In the genomic region with DNA sequence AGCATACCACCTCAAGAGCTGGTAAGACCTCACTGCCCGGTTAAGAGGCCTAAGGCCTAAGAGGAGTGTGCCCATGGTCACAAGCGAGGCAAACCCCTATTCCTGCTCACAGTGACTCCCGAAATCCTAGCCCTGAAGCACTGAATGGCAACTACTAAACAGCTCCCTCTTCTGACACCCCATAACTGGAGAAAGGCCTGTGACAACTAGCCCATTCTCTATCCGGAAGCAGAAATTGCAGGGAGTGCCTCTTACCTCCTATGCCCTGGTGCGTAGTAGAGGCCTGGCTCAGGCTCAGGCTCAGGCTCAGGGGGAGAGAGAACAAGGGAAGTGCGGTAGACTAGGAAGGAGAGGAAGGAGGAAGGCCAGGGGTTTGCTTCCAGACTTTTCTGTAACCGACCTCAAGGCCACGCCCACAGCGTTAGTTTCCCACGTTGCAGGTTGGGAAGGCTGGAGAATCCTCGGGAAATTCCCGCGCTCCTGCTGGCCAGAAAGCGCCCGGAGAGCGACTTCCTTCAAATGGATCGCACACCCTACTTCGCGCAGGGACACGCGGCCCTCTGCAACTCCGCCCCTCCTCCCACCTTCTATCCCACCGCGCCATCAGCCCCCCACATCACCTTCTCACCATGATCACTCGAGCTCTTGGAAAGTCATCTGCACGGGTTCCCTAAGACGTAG, we compare ENCODE assay signal across 9 mouse cellular contexts. TPM values are rescaled to one million over a fixed set of nuclear protein-coding genes. Genes with fewer than 3 reads are reported as not detected.
DNase-seq lines count a peak whose midpoint lies in the region; ATAC-seq and TF ChIP-seq lines count a peak whose summit lies in the region.
"Had no signal": no experiment of that assay in that cellular context is flagged by ENCODE, and none has a peak within 500 bp of the region (broad histone marks: within the 10 kb centered on the region; RNA-seq: fewer than 3 reads in every experiment).

No protein-coding gene starts in this region.

- no peak overlapping the region for H3K27ac ChIP-seq in kidney, embryonic 14.5 days (ENCODE audit: low read depth, low read length)
- peak overlapping the region; percentile 32; the same call in 1 of the 2 replicates for H3K27ac ChIP-seq in cortical plate, adult 2 months (ENCODE audit: insufficient read depth, low read length)
- H3K27ac ChIP-seq in heart, postnatal 0 days (ENCODE audit: low read depth) = no peak overlapping the region
- no peak overlapping the region for H3K27ac ChIP-seq in limb, embryonic 15.5 days
- no peak overlapping the region for H3K27ac ChIP-seq in neural tube, embryonic 11.5 days (ENCODE audit: low read depth, low read length)

- TF ChIP-seq EP300 in heart, postnatal 0 days (IDR thresholded peaks at IDR 0.05; ENCODE audit: low read depth) = no peak

- no peaks in the 10 kb centered on the region for H3K36me3 ChIP-seq in kidney, embryonic 14.5 days (ENCODE audit: control insufficient read depth, insufficient read depth, low read length)
- no peaks in the 10 kb centered on the region for H3K36me3 ChIP-seq in heart, postnatal 0 days (replicated peaks; ENCODE audit: control insufficient read depth, insufficient read depth, low read length)
- H3K36me3 ChIP-seq in limb, embryonic 15.5 days = no peaks in the 10 kb centered on the region
- no peaks in the 10 kb centered on the region for H3K36me3 ChIP-seq in neural tube, embryonic 11.5 days (ENCODE audit: control insufficient read depth, insufficient read depth, low read length)

- peak overlapping the region; percentile 50; the same call in 1 of the 2 replicates for H3K9ac ChIP-seq in kidney, embryonic 14.5 days (ENCODE audit: low read depth, low read length)
- H3K9ac ChIP-seq in heart, postnatal 0 days (replicated peaks; ENCODE audit: low read depth, low read length) = no peak overlapping the region
- H3K9ac ChIP-seq in limb, embryonic 15.5 days = 0 out of 2 replicates have a peak overlapping the region, but pooled peaks have one; percentile 37
- peak overlapping the region; percentile 55 for H3K9ac ChIP-seq in neural tube, embryonic 11.5 days (ENCODE audit: low read length)

- WGBS in kidney, embryonic 14.5 days = 11% methylated on average over 27 of the region's 27 CpGs
- WGBS in heart, postnatal 0 days = 12% methylated on average over 27 of the region's 27 CpGs
- WGBS in limb, embryonic 15.5 days = 10% methylated on average over 27 of the region's 27 CpGs
- WGBS in neural tube, embryonic 11.5 days = 11% methylated on average over 27 of the region's 27 CpGs

- H3K27me3 ChIP-seq in kidney, embryonic 14.5 days (ENCODE audit: control insufficient read depth, insufficient read depth, low read length) = peaks cover 52% of the 10 kb centered on the region
- peaks cover 56% of the 10 kb centered on the region for H3K27me3 ChIP-seq in heart, postnatal 0 days (ENCODE audit: control insufficient read depth, insufficient read depth, low read length)
- peaks cover 73% of the 10 kb centered on the region for H3K27me3 ChIP-seq in limb, embryonic 15.5 days
- peaks cover 40% of the 10 kb centered on the region for H3K27me3 ChIP-seq in neural tube, embryonic 11.5 days (ENCODE audit: control insufficient read depth, insufficient read depth, low read length)

- DNase-seq in kidney, adult 18-20 months = no peak
- no peak for DNase-seq in heart, postnatal 0 days (ENCODE audit: low spot score)
- DNase-seq in neural tube, embryonic 11.5 days (ENCODE audit: low spot score) = no peak
- DNase-seq in adrenal gland, adult 2 months = no peak
- no peak for DNase-seq in c-Kit-positive CD71-positive TER-119-positive erythroid progenitor cells, embryonic 14.5 days (ENCODE audit: low spot score)

- no peak for TF ChIP-seq CTCF in cortical plate, adult 2 months (IDR thresholded peaks at IDR 0.05; ENCODE audit: extremely low read depth, insufficient read depth, low read length)
- TF ChIP-seq CTCF in heart, postnatal 0 days (IDR thresholded peaks at IDR 0.05; ENCODE audit: low read depth) = no peak

- peak overlapping the region; percentile 46 for H3K4me3 ChIP-seq in kidney, embryonic 14.5 days (ENCODE audit: low read length)
- H3K4me3 ChIP-seq in cortical plate, adult 2 months (ENCODE audit: insufficient read depth, low read length) = peak overlapping the region; percentile 54
- H3K4me3 ChIP-seq in heart, postnatal 0 days (ENCODE audit: low read depth, low read length) = peak overlapping the region; percentile 48
- peak overlapping the region; percentile 57 for H3K4me3 ChIP-seq in limb, embryonic 15.5 days
- H3K4me3 ChIP-seq in neural tube, embryonic 11.5 days (ENCODE audit: low read depth, low read length) = peak overlapping the region; percentile 46

- no peaks in the 10 kb centered on the region for H3K9me3 ChIP-seq in kidney, embryonic 14.5 days (ENCODE audit: control insufficient read depth, low read length)
- H3K9me3 ChIP-seq in heart, postnatal 0 days (replicated peaks; ENCODE audit: control insufficient read depth, low read length) = no peaks in the 10 kb centered on the region
- no peaks in the 10 kb centered on the region for H3K9me3 ChIP-seq in limb, embryonic 15.5 days
- H3K9me3 ChIP-seq in neural tube, embryonic 11.5 days (ENCODE audit: control insufficient read depth, low read length) = no peaks in the 10 kb centered on the region

- no peak for TF ChIP-seq POLR2A in cortical plate, adult 2 months (IDR thresholded peaks at IDR 0.05; ENCODE audit: extremely low read depth, insufficient read depth, low read length)

- H3K4me1 ChIP-seq in kidney, embryonic 14.5 days (ENCODE audit: control insufficient read depth, insufficient read depth, low read length) = peaks cover 12% of the 10 kb centered on the region; the same call in 1 of the 2 replicates
- peaks cover 3% of the 10 kb centered on the region; the same call in 1 of the 2 replicates for H3K4me1 ChIP-seq in cortical plate, adult 2 months (ENCODE audit: control insufficient read depth, insufficient read depth, low read length)
- H3K4me1 ChIP-seq in heart, postnatal 0 days (ENCODE audit: control insufficient read depth, insufficient read depth) = peaks cover 18% of the 10 kb centered on the region
- peaks cover 23% of the 10 kb centered on the region for H3K4me1 ChIP-seq in limb, embryonic 15.5 days
- peaks cover 6% of the 10 kb centered on the region for H3K4me1 ChIP-seq in neural tube, embryonic 11.5 days (ENCODE audit: control insufficient read depth, insufficient read depth, low read length)

- peak overlapping the region; percentile 93 for H3K4me2 ChIP-seq in kidney, embryonic 14.5 days (replicated peaks; ENCODE audit: low read depth, low read length)
- peak overlapping the region; percentile 71 for H3K4me2 ChIP-seq in heart, postnatal 0 days (ENCODE audit: low read depth, low read length)
- H3K4me2 ChIP-seq in limb, embryonic 15.5 days = peak overlapping the region; percentile 99
- peak overlapping the region; percentile 84 for H3K4me2 ChIP-seq in neural tube, embryonic 11.5 days (ENCODE audit: low read depth)

- ATAC-seq in kidney, embryonic 14.5 days (ENCODE audit: low FRiP score, low TSS enrichment) = peak; percentile 3; the same call in 1 of the 2 replicates
- peak; percentile 9; the same call in 1 of the 2 replicates for ATAC-seq in heart, postnatal 0 days (ENCODE audit: insufficient read depth, low read depth)
- no peak for ATAC-seq in limb, embryonic 15.5 days (ENCODE audit: insufficient number of reproducible peaks, low FRiP score, low TSS enrichment, low read depth)
- ATAC-seq in neural tube, embryonic 11.5 days (ENCODE audit: insufficient read depth, low FRiP score, low TSS enrichment) = peak; percentile 16; the same call in 1 of the 2 replicates

RNA-seq across cellular contexts. Expression of a gene that starts 0.5 kb away (rescaled TPM):
- polyA plus RNA-seq in kidney, embryonic 14.5 days (2014; fragmentation: Nextera tagmentation; extraction: Ambion mirVana) = 0.53 TPM in 1 of 2 replicates, not detected in the other
- 1.6 and 1.7 TPM in 2 replicates for polyA plus RNA-seq in cortical plate, adult 2 months (2012; rRNA removed)
- not detected in 2 replicates for total RNA-seq in heart, postnatal 0 days (2014; rRNA removed; ENCODE audit: low replicate concordance)
- polyA plus RNA-seq in heart, postnatal 0 days (2015; fragmentation: Nextera tagmentation; extraction: Ambion mirVana) = not detected in 2 replicates
- 0.24 and 0.48 TPM in 2 replicates for polyA plus RNA-seq in limb, embryonic 15.5 days (2015; fragmentation: Nextera tagmentation; extraction: Ambion mirVana)
- not detected in 2 replicates for polyA plus RNA-seq in neural tube, embryonic 11.5 days (2014; fragmentation: Nextera tagmentation; extraction: Ambion mirVana)
- total RNA-seq in adrenal gland, adult 2 months (2021) = not detected
- polyA plus RNA-seq in adrenal gland, adult 2 months (2012; rRNA removed) = 0.10 and 0.11 TPM in 2 replicates
- total RNA-seq: heart, adult 18-20 months had no signal

RNA-seq across cellular contexts. Expression of a gene that starts 1.1 kb away (rescaled TPM):
- polyA plus RNA-seq in kidney, embryonic 14.5 days (2014; fragmentation: Nextera tagmentation; extraction: Ambion mirVana) = 0.47 TPM in 1 of 2 replicates, not detected in the other
- 26.7 and 27.4 TPM in 2 replicates for polyA plus RNA-seq in cortical plate, adult 2 months (2012; rRNA removed)
- total RNA-seq in heart, postnatal 0 days (2014; rRNA removed; ENCODE audit: low replicate concordance) = 0.70 and 1.3 TPM in 2 replicates
- 0.14 and 0.40 TPM in 2 replicates for polyA plus RNA-seq in heart, postnatal 0 days (2015; fragmentation: Nextera tagmentation; extraction: Ambion mirVana)
- polyA plus RNA-seq in limb, embryonic 15.5 days (2015; fragmentation: Nextera tagmentation; extraction: Ambion mirVana) = 0.47 and 0.60 TPM in 2 replicates
- 0.45 and 0.57 TPM in 2 replicates for polyA plus RNA-seq in neural tube, embryonic 11.5 days (2014; fragmentation: Nextera tagmentation; extraction: Ambion mirVana)
- 1 to 10 TPM in 1 of 2 experiments, under 1 TPM in 1; 0.81 to 1.3 TPM for total RNA-seq in adrenal gland, adult 2 months (2021)
- polyA plus RNA-seq in adrenal gland, adult 2 months (2012; rRNA removed) = 0.51 and 0.61 TPM in 2 replicates

Comparison
In these comparisons a context has a peak if more than half of its experiments do, and no peak if none do; other contexts are left out.
1. RNA of a gene that starts 1.1 kb away (polyA plus RNA-seq): 26.7 to 27.4 TPM in cortical plate, adult 2 months; 0.51 to 0.61 TPM in adrenal gland, adult 2 months, 0.47 to 0.60 TPM in limb, embryonic 15.5 days, 0.45 to 0.57 TPM in neural tube, embryonic 11.5 days, 0.14 to 0.40 TPM in heart, postnatal 0 days and 0.47 TPM in kidney, embryonic 14.5 days; every median in the first group is over 10 times any median in the second.
2. Peak in every context shown above with its lines, with median percentiles within 50 percentile points of each other: H3K4me2 ChIP-seq and H3K4me3 ChIP-seq.